Mouse (Mus musculus) stomach, postnatal 0 days (tissue): ENCODE data around the gene Lamc3.

Experiments used
- CTCF ChIP-seq: IDR thresholded peaks from 2 replicates; pipeline ENCODE4 v1.5.1; 2016; ENCODE audit warnings: antibody characterized with exemption, low read depth, mild to moderate bottlenecking, moderate library complexity
- EP300 ChIP-seq: optimal IDR thresholded peaks from 2 replicates; pipeline ENCODE3; 2016; ENCODE audit warnings: antibody characterized with exemption

GRCm38 (mm10) chr2:31972589-31972988 is 85.5 kb downstream of the Lamc3 start:
- no peak for TF ChIP-seq CTCF
- TF ChIP-seq EP300, result no peak
